Mouse (Mus musculus): ENCODE results near the gene Tjp1. TPM values are rescaled to one million over a fixed set of nuclear protein-coding genes. Genes with fewer than 3 reads are reported as not detected.

Tjp1 gene
- total and polyA plus RNA-seq, 3 experiments, result not detected

GRCm38 (mm10) chr7:65419926-65420325 lies 107.7 kb downstream of the Tjp1 start:
- peaks cover 2% of the 10 kb centered on the region for H3K9me3 ChIP-seq (replicated peaks; ENCODE audit: low read length)
- in situ Hi-C loops (cut with MboI; ENCODE audit: low pct_ligation_motif_present, low pct_unique_long_range_greater_than_20kb, low sequenced_read_pairs), result no loop called here
- TF ChIP-seq TBP (conservative IDR thresholded peaks at IDR 0.05; ENCODE audit: low read depth, low read length) (no peak), CHD2 (IDR thresholded peaks at IDR 0.05; ENCODE audit: low read length) (no peak), USF2 (conservative IDR thresholded peaks at IDR 0.05; ENCODE audit: low read depth, low read length) (no peak)
- no peak overlapping the region for H3K4me2 ChIP-seq (ENCODE audit: insufficient read depth, low read depth, poor library complexity, severe bottlenecking)
- dilution Hi-C loops (cut with MboI; ENCODE audit: extremely low pct_ligation_motif_present, extremely low pct_unique_long_range_greater_than_20kb, low sequenced_read_pairs), result no loop called here
- H3K9ac ChIP-seq (ENCODE audit: insufficient read depth, low read depth), result no peak overlapping the region
- no peak overlapping the region for H3K4me3 ChIP-seq (replicated peaks in 1 of 3; ENCODE audit: low read depth in 2 of 3, low read length in 2 of 3, poor library complexity in 1 of 3)
- H3K27me3 ChIP-seq (replicated peaks), result peaks cover 3% of the 10 kb centered on the region
- no peak for DNase-seq (ENCODE audit: extremely low read depth)
- H3K27ac ChIP-seq (ENCODE audit: insufficient read depth, low read depth), result no peak overlapping the region
- peaks cover 0 to 21% of the 10 kb centered on the region in 2 experiments; a peak in 1 of 4 replicates for H3K4me1 ChIP-seq (ENCODE audit: control insufficient read depth in 1 of 2, insufficient read depth in 2 of 2)
- H3K79me2 ChIP-seq (replicated peaks; ENCODE audit: control insufficient read depth, extremely low read depth, insufficient read depth, poor library complexity, severe bottlenecking), result no peaks in the 10 kb centered on the region
- H3K36me3 ChIP-seq (replicated peaks in 1 of 2; ENCODE audit: control insufficient read depth in 1 of 2, insufficient read depth in 1 of 2, low read length in 1 of 2), result no peaks in the 10 kb centered on the region

- dilution Hi-C loops (cut with MboI; ENCODE audit: extremely low pct_ligation_motif_present, extremely low pct_unique_long_range_greater_than_20kb, low sequenced_read_pairs) (no loop called here), in situ Hi-C loops (cut with MboI; ENCODE audit: low pct_ligation_motif_present, low pct_unique_long_range_greater_than_20kb, low sequenced_read_pairs) (no loop called here)
- H3K9ac ChIP-seq (ENCODE audit: insufficient read depth, low read depth), result no peak overlapping the region
- H3K79me2 ChIP-seq (replicated peaks; ENCODE audit: control insufficient read depth, extremely low read depth, insufficient read depth, poor library complexity, severe bottlenecking), result no peaks in the 10 kb centered on the region
- H3K27ac ChIP-seq (ENCODE audit: insufficient read depth, low read depth), result no peak overlapping the region
- H3K9me3 ChIP-seq (replicated peaks; ENCODE audit: low read length), result peaks cover 2% of the 10 kb centered on the region
- TF ChIP-seq ETS1 (conservative IDR thresholded peaks at IDR 0.05; ENCODE audit: low read depth, low read length) (no peak), USF2 (conservative IDR thresholded peaks at IDR 0.05; ENCODE audit: low read depth, low read length) (no peak), MXI1 (IDR thresholded peaks at IDR 0.05; ENCODE audit: low read depth, low read length) (no peak), JUND (conservative IDR thresholded peaks at IDR 0.05; ENCODE audit: low read depth, low read length) (no peak), ZKSCAN1 (IDR thresholded peaks at IDR 0.05; ENCODE audit: borderline replicate concordance, low read depth, low read length) (no peak), E2F4 (IDR thresholded peaks at IDR 0.05; ENCODE audit: insufficient replicate concordance, low read depth, low read length) (no peak), UBTF (IDR thresholded peaks at IDR 0.05; ENCODE audit: low read depth, low read length) (no peak), KAT2A (IDR thresholded peaks at IDR 0.05; ENCODE audit: insufficient replicate concordance, low read length) (no peak), ELF1 (IDR thresholded peaks at IDR 0.05; ENCODE audit: low read depth, low read length) (no peak), NELFE (IDR thresholded peaks at IDR 0.05; ENCODE audit: low read depth, low read length) (no peak), MYC (IDR thresholded peaks at IDR 0.05; ENCODE audit: low read depth, low read length) (no peak), POLR2AphosphoS2 (IDR thresholded peaks at IDR 0.05; ENCODE audit: low read depth, low read length) (no peak), TBP (conservative IDR thresholded peaks at IDR 0.05; ENCODE audit: low read depth, low read length) (no peak), ZNF384 (IDR thresholded peaks at IDR 0.05; ENCODE audit: low read depth, low read length) (no peak), NRF1 (IDR thresholded peaks at IDR 0.05; ENCODE audit: low read depth, low read length) (no peak), CTCF (conservative IDR thresholded peaks at IDR 0.05 in 1 of 2, IDR thresholded peaks at IDR 0.05 in 1 of 2; ENCODE audit: low read depth in 2 of 2, low read length in 2 of 2) (no peak), MAX (IDR thresholded peaks at IDR 0.05; ENCODE audit: low read length) (no peak), SMC3 (IDR thresholded peaks at IDR 0.05; ENCODE audit: low read depth, low read length) (no peak), USF1 (IDR thresholded peaks at IDR 0.05; ENCODE audit: low read depth, low read length) (no peak), HCFC1 (IDR thresholded peaks at IDR 0.05; ENCODE audit: low read depth, low read length) (no peak)
- no peaks in the 10 kb centered on the region for H3K36me3 ChIP-seq (replicated peaks in 1 of 2; ENCODE audit: control insufficient read depth in 1 of 2, insufficient read depth in 1 of 2, low read length in 1 of 2)
- no peak overlapping the region for H3K4me2 ChIP-seq (ENCODE audit: insufficient read depth, low read depth, poor library complexity, severe bottlenecking)
- peaks cover 3% of the 10 kb centered on the region for H3K27me3 ChIP-seq (replicated peaks)
- no peak overlapping the region for H3K4me3 ChIP-seq (replicated peaks in 1 of 3; ENCODE audit: low read depth in 2 of 3, low read length in 2 of 3, poor library complexity in 1 of 3)
- no peak for DNase-seq (ENCODE audit: extremely low read depth)
- H3K4me1 ChIP-seq (ENCODE audit: control insufficient read depth in 1 of 2, insufficient read depth in 2 of 2), result peaks cover 0 to 21% of the 10 kb centered on the region in 2 experiments; a peak in 1 of 4 replicates
Measured at GRCm38 (mm10) chr7:65419012-65419411, 108.6 kb downstream of the Tjp1 start.
